Mouse (Mus musculus) NIH3T3 (cell line): Measurements from ENCODE around the gene Hrh2.

Experiments used
- DNase-seq: peaks from one replicate; pipeline ENCODE4 v3.0.0-alpha.2; 2012; ENCODE audit warnings: low read depth

Gene Hrh2

DNA sequence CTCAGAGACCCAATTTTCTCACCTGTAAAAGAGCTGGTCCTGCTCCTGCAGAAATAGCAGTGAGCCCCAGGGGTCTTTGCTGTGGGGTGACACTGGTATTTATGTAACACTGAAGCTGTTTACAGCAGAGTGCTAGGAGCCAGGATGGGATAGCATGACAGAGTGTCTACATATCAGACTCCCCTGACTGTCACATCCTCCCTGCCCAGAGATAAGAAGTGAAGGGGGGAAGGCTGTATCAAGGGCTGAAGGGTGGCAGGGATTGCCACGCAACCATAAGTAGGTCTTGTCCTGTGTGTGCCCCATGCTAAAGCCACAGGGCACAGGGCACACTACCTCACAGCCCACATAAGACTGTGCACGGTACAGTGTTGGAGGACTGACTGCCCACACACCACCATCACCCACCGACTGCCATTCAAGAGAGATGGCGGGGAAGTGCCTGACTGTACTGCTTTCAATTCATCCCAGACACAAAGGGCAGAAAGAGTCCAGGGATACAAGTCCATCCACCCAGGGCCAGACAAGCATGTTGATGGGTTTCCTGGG lies 29.8 kb downstream of the Hrh2 start:
- DNase-seq = no peak

DNA sequence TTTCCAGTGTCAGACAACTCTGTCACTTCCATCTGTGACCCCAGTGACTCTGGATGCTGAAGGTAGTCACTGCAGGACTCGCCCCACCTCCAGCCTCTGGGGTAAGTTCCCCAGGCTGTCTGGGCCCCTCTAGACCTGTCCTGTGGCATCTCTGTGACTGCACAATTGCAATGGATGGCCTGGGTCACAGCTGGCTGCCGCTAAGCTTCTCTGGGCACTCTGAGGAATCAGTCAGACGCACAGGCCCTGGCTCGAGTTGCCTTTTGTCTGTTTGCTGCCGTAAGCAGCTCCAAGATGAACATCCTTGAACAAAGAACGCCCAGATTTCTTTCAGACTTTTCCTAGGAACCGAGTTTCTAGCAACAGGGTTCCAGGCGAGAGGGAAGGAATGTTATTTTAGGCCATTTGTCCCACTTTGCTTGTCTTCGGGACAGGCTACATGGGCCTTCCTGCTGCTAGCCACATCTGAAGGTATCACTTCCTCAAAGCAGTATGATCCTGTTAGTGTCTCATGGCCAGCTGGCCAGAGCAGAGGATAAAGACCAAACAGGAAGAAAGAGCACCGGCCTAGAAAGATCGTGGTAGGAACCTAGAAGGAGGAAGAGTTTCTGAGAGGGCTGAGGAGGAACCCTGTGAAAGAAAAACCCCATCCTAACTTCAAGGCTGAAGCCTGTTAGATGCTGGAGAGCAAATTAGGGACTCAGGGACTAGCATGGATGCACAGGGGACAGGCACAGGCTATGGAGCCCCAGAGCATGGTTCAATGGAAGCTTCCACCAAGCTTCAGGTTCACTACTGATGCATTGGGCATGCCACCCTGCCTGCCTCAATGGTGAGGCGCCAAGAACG lies 31.2 kb downstream of the Hrh2 start:
- DNase-seq = no peak

DNA sequence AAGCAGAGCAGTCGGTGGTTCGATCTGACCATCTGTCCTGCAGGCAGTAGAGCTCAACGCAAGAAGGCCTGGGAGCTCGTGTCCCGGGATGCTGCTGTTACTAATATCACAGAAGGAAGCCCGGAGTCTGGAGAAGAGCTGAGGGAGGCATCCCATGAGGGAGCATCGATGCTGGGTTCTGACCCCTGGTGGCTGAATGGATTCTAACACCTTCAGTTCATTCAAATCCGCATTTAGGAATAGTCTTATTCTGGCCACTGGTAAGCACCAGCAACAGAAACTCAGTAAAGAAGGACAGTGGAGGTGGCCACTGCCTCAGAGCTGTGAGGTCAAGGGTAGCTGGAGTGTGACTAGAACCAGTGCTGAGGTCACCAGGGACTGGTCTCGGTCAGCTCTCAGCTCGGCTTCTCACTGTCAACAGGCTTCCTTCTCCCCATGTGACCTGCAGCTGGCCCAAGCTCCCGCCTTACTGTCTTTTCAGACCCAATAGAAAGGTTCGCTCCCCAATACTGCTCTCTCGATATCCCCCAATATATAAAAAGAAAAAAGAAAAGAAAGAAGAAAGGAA lies 36.1 kb downstream of the Hrh2 start:
- peak; percentile 67 for DNase-seq

DNA sequence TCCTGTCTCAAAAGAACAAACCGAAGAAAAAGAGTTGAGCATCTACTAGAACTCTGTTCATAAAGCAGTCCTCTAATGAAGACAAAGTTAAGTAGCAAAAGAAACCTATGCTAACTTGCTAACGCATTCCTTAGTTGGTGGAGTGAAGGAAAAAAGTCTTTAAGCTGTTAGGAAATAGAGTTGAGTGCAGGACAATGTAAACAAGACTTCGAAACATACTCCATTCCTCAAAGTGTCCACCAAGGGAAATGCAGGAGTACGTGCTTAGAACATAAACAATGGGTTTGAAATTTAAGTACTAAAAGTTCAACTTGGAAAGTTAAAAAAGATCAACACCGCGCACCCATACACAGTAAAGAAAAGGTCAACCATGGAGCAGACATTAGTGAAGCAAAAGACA lies 38.2 kb downstream of the Hrh2 start:
- no peak for DNase-seq

DNA sequence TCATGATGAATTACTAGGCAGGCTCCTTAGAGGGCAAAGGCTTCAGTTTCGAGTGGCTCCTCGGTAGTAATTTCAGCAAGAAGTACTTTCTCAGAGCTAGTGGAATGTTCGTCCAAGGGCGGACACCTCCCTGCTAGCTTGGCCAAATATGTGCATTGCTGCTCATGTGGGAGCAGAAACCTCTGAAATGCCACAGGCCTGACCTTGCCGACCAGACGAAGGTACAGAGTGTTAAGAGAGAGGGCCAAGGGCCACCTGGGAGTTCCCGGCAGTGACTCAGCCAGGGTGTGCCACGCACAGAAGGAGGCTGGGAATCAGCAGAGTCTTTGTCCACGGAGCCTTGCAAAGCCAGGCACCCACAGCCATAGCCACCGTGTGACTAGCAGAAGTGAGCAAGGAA lies 39.9 kb downstream of the Hrh2 start:
- DNase-seq = peak; percentile 41

DNA sequence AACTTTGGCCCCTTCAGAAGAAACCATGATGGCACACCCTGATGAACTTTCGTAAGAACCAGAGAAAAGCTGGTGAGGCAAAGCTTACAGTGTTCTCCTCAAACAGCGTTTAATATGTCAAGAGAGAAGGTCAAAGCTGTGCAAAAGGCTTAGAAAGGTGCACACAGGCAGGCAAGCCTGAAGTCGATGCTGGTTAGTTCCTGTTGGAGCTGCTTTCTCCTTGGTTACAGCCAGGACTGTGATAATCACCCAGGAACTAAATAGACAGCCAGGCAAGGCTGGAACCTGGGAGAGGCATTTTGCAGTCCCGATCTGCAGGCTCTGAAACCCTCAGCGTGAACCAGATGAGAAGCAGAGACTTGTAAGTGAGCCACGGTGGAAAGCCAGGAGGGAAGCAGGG lies 45.6 kb downstream of the Hrh2 start:
- no peak for DNase-seq

DNA sequence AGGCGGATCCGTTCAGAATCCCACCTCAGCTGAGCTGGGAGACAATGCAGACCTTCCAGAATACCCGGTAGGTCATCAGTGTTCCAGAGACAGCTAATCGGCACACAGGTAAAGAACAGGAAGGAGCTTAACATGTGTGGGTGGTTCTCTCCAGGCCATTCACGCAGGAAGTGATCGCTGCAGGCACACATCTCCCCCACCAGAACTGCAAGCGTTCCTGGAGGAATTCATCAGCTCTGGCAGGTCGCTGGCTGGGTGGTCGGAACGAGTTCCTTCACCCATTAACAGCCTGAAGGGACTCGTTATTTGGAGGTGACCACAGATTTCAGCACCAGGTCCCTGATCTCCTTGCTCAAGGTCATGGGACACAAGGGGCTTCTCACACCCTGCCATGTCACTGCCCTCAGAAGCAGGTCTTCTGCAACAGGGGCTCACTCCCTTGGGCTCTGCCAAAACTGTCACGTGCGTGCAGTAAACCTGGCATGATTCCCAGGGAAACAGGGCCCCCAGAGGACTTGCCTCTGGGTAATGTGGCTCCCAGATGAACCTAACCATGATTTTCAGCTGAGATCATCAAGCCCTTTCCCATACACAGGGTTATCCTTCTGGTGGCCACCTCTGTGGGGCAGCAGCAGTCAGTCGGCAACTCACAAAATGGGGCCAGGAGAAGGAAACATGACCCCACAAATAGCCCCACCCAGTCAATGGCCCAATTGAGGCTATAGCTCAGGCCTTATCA lies 46.8 kb downstream of the Hrh2 start:
- peak; percentile 47 for DNase-seq

DNA sequence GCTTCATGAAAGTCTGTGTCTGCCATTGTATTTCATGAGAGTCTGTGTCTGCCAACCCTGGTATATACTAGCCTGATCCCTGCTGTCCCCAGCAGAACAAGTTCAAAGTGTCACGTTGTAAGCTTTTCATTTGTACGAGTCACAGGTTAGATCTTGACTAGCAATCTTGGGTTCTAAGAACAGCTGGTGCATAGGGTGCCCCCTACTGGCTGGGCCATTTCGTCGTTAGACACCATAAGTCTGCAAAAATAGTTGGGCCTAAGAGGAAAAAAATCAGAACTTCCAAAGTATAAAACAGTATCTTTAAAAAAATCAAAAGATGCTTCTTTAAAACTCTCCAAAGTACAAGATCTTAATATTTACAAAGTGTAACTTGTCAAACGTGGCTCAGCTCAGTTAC lies 50.5 kb downstream of the Hrh2 start:
- DNase-seq = peak; percentile 52

DNA sequence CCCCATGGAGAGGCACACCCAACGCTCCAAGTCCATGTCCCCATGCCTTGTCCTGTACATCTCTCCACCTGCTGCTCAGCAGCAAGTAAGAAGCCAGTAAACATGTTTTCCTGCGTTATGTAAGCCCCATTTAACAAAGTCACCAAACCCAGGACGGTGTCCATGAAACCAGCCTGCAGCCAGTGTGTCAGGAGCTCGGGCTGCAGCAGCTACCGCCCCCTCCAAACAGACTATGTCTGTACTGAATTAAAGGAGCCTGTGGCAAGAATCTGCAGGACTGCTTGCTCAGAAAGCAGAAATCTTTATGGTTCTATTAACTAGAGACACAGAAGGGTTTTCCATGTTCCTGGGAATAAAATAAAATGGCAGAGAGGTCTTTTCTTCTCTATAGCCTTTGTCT lies 53.3 kb downstream of the Hrh2 start:
- DNase-seq = no peak

DNA sequence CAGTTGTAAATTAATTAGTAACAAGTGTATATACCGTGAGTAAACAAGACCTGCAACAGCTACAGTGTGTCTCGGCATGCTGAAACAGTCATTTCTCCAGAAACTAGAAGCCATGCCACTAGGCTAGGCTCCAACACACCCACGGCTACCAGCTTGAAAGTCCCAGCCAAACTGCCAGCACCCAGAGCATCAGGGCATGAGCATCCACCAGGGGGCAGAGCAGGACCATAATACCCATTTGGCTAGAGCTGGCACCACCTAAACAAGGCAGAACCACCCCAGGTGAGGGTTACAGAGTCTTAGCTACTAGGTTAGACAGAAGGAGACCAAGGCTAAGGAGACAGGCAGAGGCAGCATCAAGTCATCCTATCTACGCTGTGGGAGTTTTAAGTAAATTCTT lies 55.6 kb downstream of the Hrh2 start:
- peak; percentile 90 for DNase-seq

DNA sequence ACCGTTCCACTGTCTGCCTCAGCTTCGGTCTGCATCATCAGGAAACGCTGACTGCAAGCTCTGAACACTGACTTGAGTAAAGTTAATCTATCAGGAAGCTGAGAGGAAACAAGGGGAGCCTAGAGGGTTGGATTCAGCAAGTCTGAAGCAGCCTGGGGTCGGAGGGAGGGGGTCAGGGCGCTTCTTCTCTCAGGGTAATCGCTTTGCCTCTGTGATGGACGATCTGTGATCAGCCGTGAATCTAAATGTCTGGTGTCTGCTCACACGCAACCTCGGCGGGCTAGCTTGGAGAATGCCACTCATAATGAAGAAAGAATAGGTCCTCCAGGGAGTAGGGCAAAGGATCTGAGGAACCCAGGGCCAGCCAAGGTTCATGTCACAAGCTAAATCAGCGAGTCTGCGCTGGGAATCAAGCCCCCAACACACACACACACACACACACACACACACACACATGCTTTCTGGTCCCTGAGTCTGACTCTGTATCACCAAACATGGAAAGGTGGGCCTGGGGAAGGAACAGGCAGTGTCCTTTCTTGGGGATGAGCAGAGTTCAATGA lies 56.6 kb downstream of the Hrh2 start:
- no peak for DNase-seq

DNA sequence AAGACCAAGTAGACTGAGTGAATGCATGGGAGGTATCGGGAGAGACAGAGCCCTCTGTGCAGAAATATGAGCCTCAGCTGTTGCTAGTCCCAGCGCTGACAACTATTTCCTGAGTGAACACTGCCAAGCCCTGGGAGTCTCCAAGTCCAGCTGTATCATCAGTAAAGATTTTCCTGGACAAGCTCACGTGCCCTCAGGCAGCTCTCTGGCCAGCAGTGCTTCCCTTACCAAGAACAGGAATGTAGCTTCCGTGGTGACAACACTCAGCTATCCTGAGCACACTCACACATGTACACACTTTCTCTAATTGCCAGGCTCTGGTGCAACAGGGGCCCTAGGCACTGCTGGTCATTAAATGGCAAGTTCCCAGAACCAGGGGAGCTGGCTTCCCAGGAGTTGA lies 57.1 kb downstream of the Hrh2 start:
- peak; percentile 94 for DNase-seq

DNA sequence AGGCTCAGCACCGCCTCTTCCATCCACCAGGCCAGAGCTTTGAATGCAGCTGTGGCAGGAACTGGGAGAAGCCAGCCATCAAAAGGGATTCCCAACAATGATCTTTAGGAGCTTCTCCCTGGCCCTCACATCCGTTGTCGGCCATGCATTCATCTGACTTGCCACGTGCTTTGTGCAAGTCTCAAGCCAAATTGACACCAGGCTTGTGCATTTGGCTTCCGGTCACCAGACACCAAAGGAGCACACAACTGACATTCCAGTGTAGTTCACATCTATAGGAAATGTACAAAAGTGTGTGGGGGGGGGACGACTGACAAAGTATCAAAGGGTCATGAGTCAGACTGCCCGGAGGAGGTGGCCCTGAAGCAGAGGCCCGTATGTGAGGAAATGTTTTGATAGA lies 58.4 kb downstream of the Hrh2 start:
- DNase-seq = no peak

DNA sequence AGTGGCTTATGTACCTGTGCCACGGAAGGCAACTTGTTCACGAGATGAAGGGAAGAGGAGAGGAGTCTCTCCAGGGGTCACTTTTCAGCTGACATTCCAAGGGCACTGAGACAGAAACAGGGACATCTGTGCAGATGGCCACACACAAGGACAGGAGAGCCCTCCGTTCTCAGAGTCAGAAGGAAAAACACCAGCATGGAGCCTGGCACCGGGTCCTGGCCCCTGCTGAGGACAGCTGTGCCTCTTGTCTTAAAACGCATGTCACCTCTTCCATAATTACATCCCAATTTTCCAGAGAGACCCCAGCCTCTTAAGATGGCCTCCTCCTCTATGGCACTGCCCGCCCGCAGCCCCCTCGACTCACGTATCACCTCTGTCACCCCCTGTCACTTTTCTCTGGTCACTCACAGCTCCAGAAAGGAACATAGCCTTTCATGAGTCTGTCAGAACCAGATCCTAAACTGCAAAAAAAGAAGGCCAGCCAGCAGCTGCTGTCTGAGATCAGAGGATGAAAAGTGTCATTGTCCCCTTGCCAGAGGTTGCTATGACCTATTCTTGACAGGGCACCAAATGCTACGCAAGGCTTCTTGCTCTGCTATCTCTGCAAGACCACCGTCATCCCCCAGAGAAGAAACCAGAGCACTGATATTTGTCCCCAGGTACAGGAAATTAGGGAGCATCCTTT lies 59.8 kb downstream of the Hrh2 start:
- no peak for DNase-seq

DNA sequence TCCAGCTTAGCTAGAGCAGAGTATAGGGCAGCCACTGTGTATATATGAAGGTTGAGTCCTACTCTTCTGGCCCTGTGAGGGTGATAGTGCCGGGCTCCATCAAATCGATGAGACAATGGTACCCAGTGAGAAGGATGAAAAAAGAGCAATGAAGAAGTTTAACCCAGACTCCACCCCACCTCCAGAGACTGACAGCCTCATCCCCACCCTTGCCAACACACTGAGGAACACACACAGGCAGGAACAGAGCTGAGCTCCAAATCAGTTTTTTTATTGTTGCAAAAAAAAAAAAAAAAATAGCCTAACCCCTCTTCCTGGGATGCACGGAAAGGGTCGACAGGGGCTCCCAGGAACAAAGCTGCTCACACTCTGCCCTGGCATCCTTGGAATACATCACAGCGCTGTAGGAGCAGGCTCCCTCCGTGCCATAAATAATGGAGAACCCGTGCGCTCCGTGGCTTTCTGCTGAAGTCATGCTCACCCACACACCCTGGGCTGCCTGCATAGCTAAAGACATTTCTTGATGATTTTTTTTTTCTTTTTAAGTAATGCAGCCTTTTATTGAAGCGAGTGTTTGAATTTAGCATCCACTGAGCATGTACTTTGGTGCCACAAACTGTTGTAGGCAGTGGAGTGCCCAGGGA lies 65.8 kb downstream of the Hrh2 start:
- no peak for DNase-seq

DNA sequence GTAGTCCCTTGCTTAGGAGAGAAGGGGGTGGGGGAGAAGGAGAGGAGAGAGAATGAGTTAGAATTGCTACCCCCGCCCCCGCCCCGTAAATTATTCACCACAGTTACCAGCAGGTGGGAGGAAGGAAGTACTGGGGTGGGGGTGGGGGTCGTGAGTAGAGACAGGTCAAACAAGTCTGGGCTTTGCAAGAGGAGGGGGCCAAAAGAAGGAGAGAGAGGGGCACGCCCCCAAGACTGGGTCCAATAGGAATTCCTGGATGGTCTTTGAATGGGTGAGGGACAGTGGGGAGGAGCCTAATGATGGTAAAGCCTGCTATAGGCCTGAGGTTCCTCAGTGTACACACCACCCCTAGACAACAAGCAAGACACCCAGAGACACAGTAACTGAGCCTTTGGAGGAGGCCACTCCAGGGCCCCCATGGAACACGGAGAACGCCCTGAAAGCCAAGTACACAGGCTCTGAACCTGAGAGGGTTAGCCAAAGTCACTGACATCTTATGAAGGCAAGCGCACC lies 66.4 kb downstream of the Hrh2 start:
- DNase-seq = no peak

DNA sequence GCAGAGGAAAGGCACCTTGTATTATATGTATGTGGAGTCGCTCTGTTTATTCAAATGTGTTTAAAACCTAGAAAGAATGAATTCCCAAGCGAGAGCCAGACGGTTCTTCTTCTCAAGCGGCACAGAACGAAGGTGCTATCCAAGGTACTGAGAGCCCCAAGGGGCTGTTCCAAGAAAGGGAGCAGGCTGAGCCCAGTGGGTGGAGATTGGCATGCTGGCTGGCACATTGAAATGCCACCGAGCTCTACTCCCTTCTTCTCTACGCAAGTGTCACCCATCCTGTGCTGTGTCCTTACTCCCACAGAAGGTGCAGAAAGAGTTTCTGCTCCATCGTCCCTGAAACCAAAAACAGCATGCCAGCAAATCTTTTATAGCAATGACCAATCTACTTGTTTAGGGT lies 68.4 kb downstream of the Hrh2 start:
- peak; percentile 46 for DNase-seq

DNA sequence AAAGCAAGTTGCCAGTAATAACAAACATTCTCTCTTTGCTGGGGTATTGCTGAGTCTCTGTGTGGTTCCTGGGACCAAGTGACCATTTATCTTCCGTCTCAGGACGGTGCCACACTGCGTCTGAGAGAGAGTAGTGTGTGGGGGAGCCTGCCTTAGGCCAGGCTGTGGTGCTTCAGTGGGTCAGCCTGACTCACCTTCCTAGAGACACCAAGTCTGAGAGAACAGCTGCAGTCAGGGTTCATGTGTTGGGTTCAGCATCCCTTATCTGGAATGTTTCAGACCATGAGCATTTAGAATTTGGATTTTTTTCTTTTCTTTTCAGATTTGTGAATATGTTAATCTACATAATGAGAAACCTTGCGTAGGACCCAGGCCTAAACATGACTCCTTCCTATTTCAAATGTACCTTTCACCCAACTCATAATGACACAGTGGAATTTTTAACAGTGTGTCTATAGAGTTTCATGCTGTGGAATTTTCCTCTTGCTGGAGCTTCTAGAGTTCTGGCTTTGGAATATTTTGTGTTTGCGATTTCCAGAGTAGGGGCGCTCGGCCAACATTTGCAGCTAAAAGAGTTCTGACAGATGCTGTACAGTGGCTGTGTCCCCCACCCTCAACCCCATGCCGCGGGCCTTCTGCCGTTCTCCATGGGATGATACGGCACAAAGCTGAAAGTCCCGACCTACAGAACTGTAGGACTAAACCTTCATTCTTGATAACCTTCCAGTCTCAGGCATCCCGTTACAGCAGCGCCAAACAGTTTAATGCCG lies 71.0 kb downstream of the Hrh2 start:
- peak; percentile 29 for DNase-seq

DNA sequence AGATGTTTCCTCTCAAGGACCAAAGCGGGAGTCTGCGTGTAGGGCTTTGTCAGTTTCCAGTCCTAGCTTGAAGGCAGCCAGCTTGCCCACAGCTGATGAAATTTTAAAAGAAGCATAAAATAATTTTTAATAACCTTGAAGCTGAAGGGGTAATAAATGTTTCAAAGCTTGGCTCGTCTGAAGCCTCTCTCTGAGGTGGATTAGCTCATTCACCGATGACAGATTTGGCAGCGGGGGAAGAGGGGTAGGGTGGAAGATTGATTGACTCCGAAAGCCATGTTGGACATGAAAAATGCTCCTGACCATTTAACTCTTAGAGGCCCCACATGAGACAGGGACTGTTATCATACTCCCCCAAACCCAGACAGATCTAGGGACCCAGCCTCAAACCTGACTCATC lies 71.7 kb downstream of the Hrh2 start:
- DNase-seq = peak; percentile 68

DNA sequence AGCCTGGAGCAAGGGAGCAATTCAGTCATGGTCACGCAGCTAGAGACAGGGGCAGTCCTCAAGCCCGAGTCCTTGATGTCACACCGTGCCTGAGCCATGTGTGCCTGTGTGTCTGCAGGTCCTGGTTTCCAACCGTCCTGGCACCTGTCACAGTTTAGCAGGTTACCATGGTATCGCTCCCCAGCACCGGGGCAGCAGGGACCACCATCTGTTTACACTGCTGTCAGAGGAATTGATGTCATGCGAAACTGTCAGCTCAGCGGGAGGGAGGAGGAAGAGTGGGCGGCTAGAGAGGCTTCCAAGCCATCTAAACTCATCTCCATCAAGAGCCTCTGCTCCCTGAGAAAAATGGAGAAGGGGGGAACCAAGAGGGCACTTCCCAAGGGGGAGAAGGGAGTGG lies 74.5 kb downstream of the Hrh2 start:
- DNase-seq = no peak

DNA sequence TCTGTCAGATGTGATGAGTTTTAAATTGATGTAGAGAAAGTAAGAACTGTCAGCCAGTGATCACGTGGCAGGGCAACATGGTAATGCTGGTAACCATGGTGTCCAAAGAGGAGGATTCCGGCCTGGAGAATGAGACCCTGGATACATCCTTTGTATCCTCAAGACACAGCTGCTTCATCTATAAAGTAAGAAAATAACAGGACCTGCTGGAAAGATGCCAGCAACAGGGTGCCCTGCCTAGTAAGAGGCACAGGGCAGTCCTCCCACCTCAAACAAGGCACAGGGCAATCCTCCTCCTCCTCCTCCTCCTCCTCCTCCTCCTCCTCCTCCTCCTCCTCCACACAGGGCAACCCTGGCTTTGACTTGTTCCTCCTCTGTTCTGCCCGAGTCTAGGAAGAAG lies 77.2 kb downstream of the Hrh2 start:
- DNase-seq = no peak
